Mouse (Mus musculus): Measurements from ENCODE around the gene Mfsd4b3. TPM values are rescaled to one million over a fixed set of nuclear protein-coding genes. Genes with fewer than 3 reads are reported as not detected.
A peak's percentile ranks its signal among the peaks of the same experiment; 100 is the strongest.
"Not testable (repeated sequence)": the region's sequence is repeated elsewhere in the genome, so short reads cannot be mapped to it uniquely, and the experiment has no call there.

Gene Mfsd4b3
- 0.28 and 0.29 TPM in 2 replicates for polyA plus RNA-seq (2015; fragmentation: Nextera tagmentation; extraction: Ambion mirVana)

- Histone ChIP-seq H3K27me3 (peaks cover 8% of the 10 kb centered on the region; the same call in 1 of the 2 replicates), H3K9ac (peak within 1 kb of the TSS; percentile 73), H3K4me3 (peak within 1 kb of the TSS; percentile 57), H3K9me3 (no peaks in the 10 kb centered on the region), H3K36me3 (no peaks in the 10 kb centered on the region), H3K27ac (no peak within 1 kb of the TSS), H3K4me2 (peak within 1 kb of the TSS; percentile 94), H3K4me1 (no peaks in the 10 kb centered on the region; the same call in 1 of the 2 replicates)
- WGBS, result 0% methylated on average over 38 of the region's 38 CpGs
- peak; percentile 97 for ATAC-seq (ENCODE audit: insufficient number of reproducible peaks, insufficient read depth, low FRiP score, low TSS enrichment, low read depth)
Observed at GRCm38 (mm10) chr10:39959761-39960440, at the start of gene Mfsd4b3. Gene Mfsd4b3 (minus strand): TSS chr10:39960153.

- H3K4me3 ChIP-seq, result no peak overlapping the region
- no peak overlapping the region for H3K4me2 ChIP-seq
- no peaks in the 10 kb centered on the region for H3K9me3 ChIP-seq
- H3K27ac ChIP-seq, result no peak overlapping the region
- no peaks in the 10 kb centered on the region for H3K27me3 ChIP-seq
- no peaks in the 10 kb centered on the region for H3K4me1 ChIP-seq
- 81% methylated on average over 11 of the region's 11 CpGs for WGBS
- no peaks in the 10 kb centered on the region for H3K36me3 ChIP-seq
- ATAC-seq (ENCODE audit: insufficient number of reproducible peaks, insufficient read depth, low FRiP score, low TSS enrichment, low read depth), result no peak
- no peak overlapping the region for H3K9ac ChIP-seq
Observed at GRCm38 (mm10) chr10:40009591-40009990, 49.6 kb upstream of the Mfsd4b3 start.

- not testable (repeated sequence) for H3K9me3 ChIP-seq, H3K36me3 ChIP-seq
- 83% methylated on average over 4 of the region's 4 CpGs for WGBS
Observed at GRCm38 (mm10) chr10:40008847-40009246, 48.9 kb upstream of the Mfsd4b3 start.

GRCm38 (mm10) chr10:40007953-40008352, 48.0 kb upstream of the Mfsd4b3 start:
- no peak for ATAC-seq (ENCODE audit: insufficient number of reproducible peaks, insufficient read depth, low FRiP score, low TSS enrichment, low read depth)

More at GRCm38 (mm10) chr10:40008847-40009246, 48.9 kb upstream of the Mfsd4b3 start:
- H3K4me1 ChIP-seq; H3K27me3 ChIP-seq; H3K27ac ChIP-seq; ATAC-seq (ENCODE audit: insufficient number of reproducible peaks, insufficient read depth, low FRiP score, low TSS enrichment, low read depth); H3K9ac ChIP-seq; H3K4me2 ChIP-seq; H3K4me3 ChIP-seq: not testable (repeated sequence)

GRCm38 (mm10) chr10:40006963-40007362, 47.0 kb upstream of the Mfsd4b3 start:
- Histone ChIP-seq H3K4me3 (no peak overlapping the region), H3K36me3 (no peaks in the 10 kb centered on the region), H3K27me3 (no peaks in the 10 kb centered on the region), H3K4me2 (no peak overlapping the region), H3K9me3 (no peaks in the 10 kb centered on the region), H3K27ac (no peak overlapping the region), H3K4me1 (no peaks in the 10 kb centered on the region), H3K9ac (no peak overlapping the region)
- WGBS, result 56% methylated on average over 10 of the region's 10 CpGs
- no peak for ATAC-seq (ENCODE audit: insufficient number of reproducible peaks, insufficient read depth, low FRiP score, low TSS enrichment, low read depth)

More at GRCm38 (mm10) chr10:40007953-40008352, 48.0 kb upstream of the Mfsd4b3 start:
- no peak overlapping the region for H3K9ac ChIP-seq
- H3K4me2 ChIP-seq, result no peak overlapping the region
- H3K27ac ChIP-seq, result no peak overlapping the region
- WGBS, result 90% methylated on average over 4 of the region's 4 CpGs
- no peaks in the 10 kb centered on the region for H3K27me3 ChIP-seq
- H3K4me3 ChIP-seq, result no peak overlapping the region
- H3K36me3 ChIP-seq, result no peaks in the 10 kb centered on the region
- no peaks in the 10 kb centered on the region for H3K4me1 ChIP-seq
- H3K9me3 ChIP-seq, result no peaks in the 10 kb centered on the region

GRCm38 (mm10) chr10:40000746-40001145, 40.8 kb upstream of the Mfsd4b3 start:
- WGBS, result 88% methylated on average over 2 of the region's 2 CpGs
- no peak for ATAC-seq (ENCODE audit: insufficient number of reproducible peaks, insufficient read depth, low FRiP score, low TSS enrichment, low read depth)

GRCm38 (mm10) chr10:39991155-39991554, 31.2 kb upstream of the Mfsd4b3 start:
- no peaks in the 10 kb centered on the region for H3K36me3 ChIP-seq
- H3K4me3 ChIP-seq, result no peak overlapping the region
- WGBS, result 49% methylated on average over 4 of the region's 4 CpGs
- no peaks in the 10 kb centered on the region for H3K9me3 ChIP-seq
- no peak overlapping the region for H3K4me2 ChIP-seq
- H3K27ac ChIP-seq, result no peak overlapping the region
- ATAC-seq (ENCODE audit: insufficient number of reproducible peaks, insufficient read depth, low FRiP score, low TSS enrichment, low read depth), result no peak
- no peaks in the 10 kb centered on the region for H3K27me3 ChIP-seq
- H3K9ac ChIP-seq, result no peak overlapping the region
- no peaks in the 10 kb centered on the region for H3K4me1 ChIP-seq

More at GRCm38 (mm10) chr10:40000746-40001145, 40.8 kb upstream of the Mfsd4b3 start:
- Histone ChIP-seq H3K9ac (no peak overlapping the region), H3K27ac (no peak overlapping the region), H3K27me3 (no peaks in the 10 kb centered on the region), H3K9me3 (no peaks in the 10 kb centered on the region), H3K36me3 (no peaks in the 10 kb centered on the region), H3K4me3 (no peak overlapping the region), H3K4me2 (no peak overlapping the region), H3K4me1 (no peaks in the 10 kb centered on the region)

- H3K9ac ChIP-seq, result no peak within 1 kb of the TSS
- H3K4me1 ChIP-seq, result no peaks in the 10 kb centered on the region
- no peak for ATAC-seq (ENCODE audit: insufficient number of reproducible peaks, insufficient read depth, low FRiP score, low TSS enrichment, low read depth)
- H3K9me3 ChIP-seq, result no peaks in the 10 kb centered on the region
- no peaks in the 10 kb centered on the region for H3K36me3 ChIP-seq
- H3K27me3 ChIP-seq, result no peaks in the 10 kb centered on the region
- H3K4me3 ChIP-seq, result no peak within 1 kb of the TSS
- no peak within 1 kb of the TSS for H3K4me2 ChIP-seq
- 89% methylated on average over 12 of the region's 12 CpGs for WGBS
- H3K27ac ChIP-seq, result no peak within 1 kb of the TSS
Observed at GRCm38 (mm10) chr10:39986466-39986865, 26.5 kb upstream of the Mfsd4b3 start, which contains the start of gene Mfsd4b5. Gene Mfsd4b5 (minus strand): TSS chr10:39986646.

- Histone ChIP-seq H3K4me1 (no peaks in the 10 kb centered on the region), H3K36me3 (no peaks in the 10 kb centered on the region), H3K27ac (no peak overlapping the region), H3K9me3 (peaks cover 7% of the 10 kb centered on the region), H3K27me3 (no peaks in the 10 kb centered on the region), H3K4me3 (no peak overlapping the region), H3K4me2 (no peak overlapping the region), H3K9ac (no peak overlapping the region)
- ATAC-seq (ENCODE audit: insufficient number of reproducible peaks, insufficient read depth, low FRiP score, low TSS enrichment, low read depth), result no peak
- 69% methylated on average over 5 of the region's 5 CpGs for WGBS
Observed at GRCm38 (mm10) chr10:39982604-39983003, 22.7 kb upstream of the Mfsd4b3 start.

- WGBS, result 85% methylated on average over 1 of the region's 1 CpGs
- H3K27ac ChIP-seq, result no peak overlapping the region
- H3K27me3 ChIP-seq, result no peaks in the 10 kb centered on the region
- ATAC-seq (ENCODE audit: insufficient number of reproducible peaks, insufficient read depth, low FRiP score, low TSS enrichment, low read depth), result no peak
- H3K36me3 ChIP-seq, result no peaks in the 10 kb centered on the region
- no peaks in the 10 kb centered on the region for H3K4me1 ChIP-seq
- no peak overlapping the region for H3K4me3 ChIP-seq
- no peak overlapping the region for H3K4me2 ChIP-seq
- peaks cover 8% of the 10 kb centered on the region for H3K9me3 ChIP-seq
- no peak overlapping the region for H3K9ac ChIP-seq
Observed at GRCm38 (mm10) chr10:39978231-39978630, 18.3 kb upstream of the Mfsd4b3 start.

- peaks cover 8% of the 10 kb centered on the region for H3K9me3 ChIP-seq
- no peak overlapping the region for H3K27ac ChIP-seq
- H3K4me1 ChIP-seq, result no peaks in the 10 kb centered on the region
- ATAC-seq (ENCODE audit: insufficient number of reproducible peaks, insufficient read depth, low FRiP score, low TSS enrichment, low read depth), result no peak
- H3K9ac ChIP-seq, result no peak overlapping the region
- 92% methylated on average over 4 of the region's 4 CpGs for WGBS
- H3K36me3 ChIP-seq, result no peaks in the 10 kb centered on the region
- H3K27me3 ChIP-seq, result no peaks in the 10 kb centered on the region
- H3K4me2 ChIP-seq, result no peak overlapping the region
- H3K4me3 ChIP-seq, result no peak overlapping the region
Observed at GRCm38 (mm10) chr10:39977346-39977745, 17.4 kb upstream of the Mfsd4b3 start.

GRCm38 (mm10) chr10:39975771-39976170, 15.8 kb upstream of the Mfsd4b3 start:
- Histone ChIP-seq H3K36me3 (no peaks in the 10 kb centered on the region), H3K4me2 (no peak overlapping the region), H3K4me1 (no peaks in the 10 kb centered on the region), H3K4me3 (no peak overlapping the region), H3K9me3 (peaks cover 8% of the 10 kb centered on the region), H3K27ac (no peak overlapping the region), H3K9ac (no peak overlapping the region), H3K27me3 (no peaks in the 10 kb centered on the region)
- ATAC-seq (ENCODE audit: insufficient number of reproducible peaks, insufficient read depth, low FRiP score, low TSS enrichment, low read depth), result no peak
- 35% methylated on average over 2 of the region's 2 CpGs for WGBS

Data from embryonic facial prominence, embryonic 13.5 days (tissue).